Mouse (Mus musculus) midbrain, postnatal 0 days (tissue): Measurements from ENCODE around the gene Eef2. TPM values are rescaled to one million over a fixed set of nuclear protein-coding genes. Genes with fewer than 3 reads are reported as not detected.

Source experiments
- ATAC-seq: fragments of 200-750 bp; cut with Nextera tagmentation; 2 replicates; pipeline ENCODE4 v1.8.0; 2017; ENCODE audit warnings: moderate number of reproducible peaks, mild to moderate bottlenecking, moderate TSS enrichment, moderate library complexity; ENCODE audit not compliant: low FRiP score
- DNase-seq: peaks from one replicate; pipeline ENCODE4 v3.0.0-alpha.2; 2015; ENCODE audit warnings: low spot score
- H3K27ac ChIP-seq: fragments of 300-500 bp; sonication (generic); 2 replicates; pipeline ENCODE4 v1.5.1; 2014; ENCODE audit warnings: low read depth, mild to moderate bottlenecking, low read length, mixed read lengths
- H3K27me3 ChIP-seq: fragments of 300-500 bp; sonication (generic); 2 replicates; pipeline ENCODE4 v1.6.1; 2014; ENCODE audit warnings: low read length, control low read depth, mixed read lengths; ENCODE audit not compliant: insufficient read depth
- H3K36me3 ChIP-seq: fragments of 300-500 bp; sonication (generic); 2 replicates; pipeline ENCODE4 v1.6.1; 2014; ENCODE audit warnings: low read length, control low read depth, mixed read lengths; ENCODE audit not compliant: insufficient read depth
- H3K4me1 ChIP-seq: fragments of 300-500 bp; sonication (generic); 2 replicates; pipeline ENCODE4 v1.6.1; 2014; ENCODE audit warnings: mild to moderate bottlenecking, control low read depth, antibody characterized with exemption, low read length, mixed read lengths; ENCODE audit not compliant: insufficient read depth
- H3K4me2 ChIP-seq: fragments of 300-500 bp; sonication (generic); 2 replicates; pipeline ENCODE4 v1.6.1; 2014; ENCODE audit warnings: low read depth, mild to moderate bottlenecking, low read length, mixed read lengths; ENCODE audit not compliant: poor library complexity, severe bottlenecking
- H3K4me3 ChIP-seq: fragments of 300-500 bp; sonication (generic); 2 replicates; pipeline ENCODE4 v1.5.1; 2014; ENCODE audit warnings: low read depth, mild to moderate bottlenecking, low read length, moderate library complexity
- H3K9ac ChIP-seq: fragments of 300-500 bp; sonication (generic); replicated peaks from 2 replicates; pipeline ENCODE4 v1.6.1; 2014; ENCODE audit warnings: mild to moderate bottlenecking, low read length, moderate library complexity, mixed read lengths; ENCODE audit not compliant: poor library complexity, severe bottlenecking
- H3K9me3 ChIP-seq: fragments of 300-500 bp; sonication (generic); 2 replicates; pipeline ENCODE4 v1.6.1; 2016; ENCODE audit warnings: low read length, control low read depth
- CTCF ChIP-seq: IDR thresholded peaks from 2 replicates; pipeline ENCODE4 v1.5.1; 2016; ENCODE audit warnings: antibody characterized with exemption, mild to moderate bottlenecking
- WGBS: fragments of 180-500 bp; shearing (Covaris S2); extraction: QIAGEN DNeasy Blood & Tissue Kit; methylation state at CpG from one replicate; pipeline ENCODE4 v1.1.7; 2014; 5-methylcytosine and 5-hydroxymethylcytosine counted together
- polyA plus RNA-seq: library from polyadenylated mRNA; unstranded; fragments of >200 nt; fragmentation: Nextera tagmentation; extraction: Ambion mirVana; gene quantifications from 2 replicates; pipeline ENCODE4 v1.2.1, GENCODE M21; 2015
- total RNA-seq: library from RNA; depleted of rRNA; stranded (reverse); fragments of >200 nt; gene quantifications from 2 replicates; pipeline ENCODE4 v1.2.3, GENCODE M21; 2014

Eef2 gene
- total and polyA plus RNA-seq, 2 experiments from 2014 or later = 440 to 2,304 TPM

DNA sequence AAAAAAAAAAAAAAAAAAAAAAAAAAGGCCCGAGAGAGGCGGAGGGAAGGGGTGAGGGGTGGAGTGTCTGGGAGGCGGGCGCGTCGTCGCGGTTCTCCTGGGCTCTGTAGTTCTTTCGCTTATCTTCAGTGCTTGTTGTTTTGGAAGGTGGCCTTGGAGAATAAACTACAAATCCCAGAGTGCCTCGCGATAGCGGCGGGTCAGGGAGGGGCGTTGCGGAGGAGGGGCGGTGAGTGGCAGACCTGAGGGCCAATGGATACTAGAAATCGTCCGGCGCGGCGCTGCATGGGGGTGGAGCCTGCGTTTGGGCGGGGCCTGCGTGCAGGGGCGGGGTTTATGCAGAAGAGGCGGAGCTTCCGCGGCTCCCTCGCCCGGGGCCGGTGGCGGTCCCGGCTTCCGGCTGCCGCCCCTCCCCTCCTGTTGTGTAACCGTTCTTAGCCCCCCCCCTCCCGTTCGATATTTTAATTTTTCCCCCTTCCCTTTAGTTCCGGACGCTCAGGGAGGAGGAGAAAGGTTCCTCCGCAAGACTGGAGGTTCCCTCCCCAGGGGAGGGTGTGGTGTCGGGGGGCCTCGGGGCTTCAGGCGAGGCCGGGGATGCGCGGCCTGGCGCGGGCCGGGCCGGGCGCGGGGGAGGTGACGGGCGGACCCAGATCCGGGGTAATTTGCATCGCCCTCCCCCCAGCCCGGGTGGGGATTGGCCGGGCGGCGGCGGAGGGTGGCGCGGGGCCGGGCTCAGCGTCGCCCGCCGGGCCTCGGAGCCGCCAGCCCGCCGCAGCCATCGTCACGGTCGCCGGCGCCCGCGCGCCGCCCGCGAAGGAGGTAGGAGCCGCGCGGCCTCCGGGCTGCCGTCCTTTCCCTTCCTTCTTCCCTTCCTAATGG, 38.9 kb upstream of the Eef2 start:
- Histone ChIP-seq H3K4me3 (peak overlapping the region; percentile 92), H3K9me3 (no peaks in the 10 kb centered on the region), H3K36me3 (no peaks in the 10 kb centered on the region), H3K27ac (peak overlapping the region; percentile 92), H3K4me1 (peaks cover 8% of the 10 kb centered on the region; the same call in 1 of the 2 replicates), H3K4me2 (peak overlapping the region; percentile 100), H3K9ac (peak overlapping the region; percentile 97), H3K27me3 (peaks cover 13% of the 10 kb centered on the region)
- ATAC-seq (peak; percentile 91), DNase-seq (peak; percentile 99)
- under 1% methylated on average over 56 of the region's 89 CpGs for WGBS
- TF ChIP-seq CTCF = no peak

DNA sequence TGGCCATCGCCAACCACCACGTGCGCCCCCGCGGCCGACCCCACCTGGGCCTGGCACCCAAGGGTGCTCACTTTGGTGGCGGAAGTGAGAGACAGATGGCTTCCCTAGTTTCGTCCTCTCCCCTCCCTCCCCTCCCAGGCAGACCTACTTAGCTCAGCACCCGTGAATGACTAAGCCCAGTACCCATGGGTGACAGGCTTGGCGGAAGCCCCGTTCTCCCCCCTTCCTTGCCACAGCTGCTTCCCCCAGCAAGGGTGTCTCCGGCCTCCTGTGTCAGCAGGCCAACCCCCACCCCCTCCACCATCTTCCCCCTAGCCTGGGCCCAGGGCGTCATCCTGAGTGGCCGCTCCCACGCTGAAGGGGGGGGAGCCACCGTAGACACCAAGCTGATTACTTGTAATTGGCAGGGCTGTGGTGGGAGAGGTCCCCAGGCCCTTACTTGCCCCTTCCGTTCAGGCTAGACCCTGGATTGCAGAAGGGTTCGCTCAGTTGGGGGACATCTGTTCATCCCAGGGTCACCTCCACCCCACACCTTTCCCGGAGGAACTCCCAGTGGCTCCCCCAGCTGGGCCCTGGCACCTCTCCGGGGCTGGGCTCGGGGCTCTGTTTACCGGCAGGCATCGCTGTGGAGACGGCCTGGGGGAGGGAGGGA, 38.2 kb upstream of the Eef2 start:
- Histone ChIP-seq H3K4me1 (peaks cover 8% of the 10 kb centered on the region; the same call in 1 of the 2 replicates), H3K27ac (peak overlapping the region; percentile 83), H3K9me3 (no peaks in the 10 kb centered on the region), H3K36me3 (no peaks in the 10 kb centered on the region), H3K27me3 (peaks cover 13% of the 10 kb centered on the region), H3K4me2 (peak overlapping the region; percentile 97), H3K4me3 (peak overlapping the region; percentile 92), H3K9ac (peak overlapping the region; percentile 96)
- TF ChIP-seq CTCF = no peak
- DNase-seq (no peak), ATAC-seq (no peak)
- 0% methylated on average over 18 of the region's 24 CpGs for WGBS

DNA sequence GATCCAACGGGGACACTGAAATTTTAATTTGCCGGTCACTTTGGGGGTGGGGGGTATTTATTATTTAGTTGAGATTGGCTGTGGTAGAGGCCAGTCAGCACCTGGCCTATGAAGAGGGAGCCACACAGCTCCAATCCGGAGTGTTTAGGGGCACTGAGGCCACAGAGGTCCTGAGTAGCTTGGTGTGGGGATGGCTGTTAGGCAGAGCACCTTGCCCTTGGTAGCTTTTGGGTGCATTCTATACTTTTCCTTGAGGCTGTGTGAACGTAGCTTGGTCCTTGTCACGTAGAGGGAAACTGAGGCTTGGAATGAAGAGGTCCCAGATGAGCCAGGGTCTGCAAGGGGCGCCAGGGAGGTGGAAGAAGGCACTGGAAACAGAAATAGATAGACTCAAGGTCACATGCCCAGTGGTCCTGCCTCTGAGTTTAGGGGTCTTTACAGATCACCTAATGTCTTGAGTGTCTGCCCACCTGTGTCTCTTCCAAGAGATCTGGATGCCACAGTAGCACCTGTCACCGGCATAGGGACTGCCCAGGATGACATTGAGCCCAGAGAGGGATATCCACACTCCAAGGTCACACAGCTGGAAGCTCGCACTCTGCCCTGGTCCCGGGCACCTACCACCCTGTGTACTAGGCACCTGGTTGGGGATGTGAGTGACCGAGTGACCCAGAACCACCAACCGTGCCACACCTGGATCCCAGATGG, 37.5 kb upstream of the Eef2 start:
- Histone ChIP-seq H3K27me3 (peaks cover 10% of the 10 kb centered on the region), H3K4me2 (peak overlapping the region; percentile 97), H3K9ac (peak overlapping the region; percentile 96), H3K36me3 (peaks cover 2% of the 10 kb centered on the region), H3K4me3 (peak overlapping the region; percentile 92), H3K27ac (peak overlapping the region; percentile 83), H3K9me3 (no peaks in the 10 kb centered on the region), H3K4me1 (peaks cover 8% of the 10 kb centered on the region; the same call in 1 of the 2 replicates)
- ATAC-seq = no peak
- 58% methylated on average over 11 of the region's 11 CpGs for WGBS
- DNase-seq = no peak
- TF ChIP-seq CTCF = no peak

GRCm38 (mm10) chr10:81139529-81139846, 36.9 kb upstream of the Eef2 start:
- Histone ChIP-seq H3K27ac (no peak overlapping the region), H3K9ac (0 out of 2 replicates have a peak overlapping the region, but pooled peaks have one; percentile 24), H3K4me2 (peak overlapping the region; percentile 97; the same call in 1 of the 2 replicates), H3K9me3 (no peaks in the 10 kb centered on the region), H3K4me3 (no peak overlapping the region; the same call in 1 of the 2 replicates), H3K27me3 (0 out of 2 replicates have a peak, but pooled peaks cover 6% of the 10 kb centered on the region), H3K36me3 (peaks cover 8% of the 10 kb centered on the region), H3K4me1 (peaks cover 8% of the 10 kb centered on the region; the same call in 1 of the 2 replicates)
- ATAC-seq (no peak), DNase-seq (no peak)
- TF ChIP-seq CTCF = no peak
- WGBS = 67% methylated on average over 4 of the region's 4 CpGs

- no peak for TF ChIP-seq CTCF
- Histone ChIP-seq H3K9ac (no peak overlapping the region), H3K27ac (no peak overlapping the region), H3K9me3 (no peaks in the 10 kb centered on the region), H3K36me3 (peaks cover 13% of the 10 kb centered on the region), H3K27me3 (0 out of 2 replicates have a peak, but pooled peaks cover 4% of the 10 kb centered on the region), H3K4me2 (no peak overlapping the region), H3K4me1 (peaks cover 8% of the 10 kb centered on the region; the same call in 1 of the 2 replicates), H3K4me3 (no peak overlapping the region)
- DNase-seq (no peak), ATAC-seq (no peak)
- WGBS = 58% methylated on average over 8 of the region's 8 CpGs
Observed at GRCm38 (mm10) chr10:81140005-81140404, 36.4 kb upstream of the Eef2 start.
